Comparison of ENCODE assay signal across 7 mouse cellular contexts in the genomic region with DNA sequence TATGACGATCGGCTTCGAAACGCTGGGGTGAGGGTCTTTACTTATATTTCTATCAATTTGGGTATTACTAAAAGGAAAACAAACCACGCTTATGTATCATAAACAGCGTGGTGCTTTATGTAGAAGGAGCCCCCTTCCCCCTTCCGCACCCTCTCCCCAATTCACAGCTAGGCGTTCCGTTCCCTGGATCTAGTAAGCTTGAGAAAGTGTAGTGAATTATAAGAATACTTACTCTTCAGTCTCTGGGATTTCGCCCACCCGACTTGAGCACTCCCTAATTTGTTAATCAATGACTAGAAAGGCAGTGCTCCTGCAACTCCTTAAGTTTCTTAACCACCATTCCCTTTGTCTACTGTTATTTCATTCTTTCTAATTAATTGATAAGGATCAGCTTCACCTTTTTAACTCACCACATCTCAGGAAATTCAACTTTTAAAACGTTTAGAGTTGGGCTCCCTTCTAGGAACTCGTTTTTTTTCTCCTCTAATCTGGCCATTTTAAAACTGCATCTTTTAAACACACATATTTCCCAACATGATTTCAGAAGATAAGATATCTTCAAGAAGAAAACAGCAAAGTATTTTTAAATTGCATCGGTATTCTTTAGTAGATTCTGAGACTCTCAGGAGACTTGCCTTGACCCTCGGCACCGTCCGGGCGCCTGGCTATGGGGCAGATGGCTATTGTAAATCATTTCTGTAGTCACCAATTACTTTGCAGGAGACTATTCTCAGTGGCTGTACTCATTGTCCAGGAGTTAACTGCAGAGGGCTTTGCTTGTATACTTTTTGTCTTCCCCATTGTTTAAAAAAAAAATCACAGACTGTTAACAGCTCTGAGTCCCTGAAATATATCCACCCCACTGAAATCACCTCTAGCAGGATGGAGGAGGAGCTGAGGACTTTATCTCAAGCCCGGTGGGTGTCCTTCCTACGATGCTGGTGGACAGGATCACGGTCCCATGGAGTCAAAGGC. TPM values are rescaled to one million over a fixed set of nuclear protein-coding genes. Genes with fewer than 3 reads are reported as not detected.
DNase-seq lines count a peak whose midpoint lies in the region; ATAC-seq lines count a peak whose summit lies in the region.

No protein-coding gene starts in this region.

- DNase-seq in ES-CJ7 (ENCODE audit: low read depth, low spot score) (peak; percentile 48), adipocyte (ENCODE audit: low spot score) (peak; percentile 55)
- DNase-seq in hindbrain, embryonic 10.5 days (ENCODE audit: low spot score), result peak; percentile 20
- peak; percentile 56 for DNase-seq in mesoderm, embryonic 11.5 days (ENCODE audit: low read depth, low spot score)
- no peak for DNase-seq in layer of hippocampus, adult 8-10 months (ENCODE audit: low spot score in 2 of 2)
- DNase-seq in gastrocnemius, postnatal 14 days, result no peak

- ATAC-seq in erythroid progenitor cell, adult 5-6 weeks (replicated peaks; ENCODE audit: low FRiP score, poor library complexity, severe bottlenecking), result no peak

- H3K4me1 ChIP-seq in hindbrain, embryonic 10.5 days (replicated peaks), result peaks cover 33% of the 10 kb centered on the region

- H3K27me3 ChIP-seq in hindbrain, embryonic 10.5 days (ENCODE audit: insufficient read depth, poor library complexity, severe bottlenecking), result no peaks in the 10 kb centered on the region

- under 1% methylated on average over 21 of the region's 21 CpGs for whole genome bisulfite sequencing in hindbrain, embryonic 10.5 days

- H3K9me3 ChIP-seq in hindbrain, embryonic 10.5 days, result no peaks in the 10 kb centered on the region

- H3K36me3 ChIP-seq in hindbrain, embryonic 10.5 days, result no peaks in the 10 kb centered on the region

- intact Hi-C loops in gastrocnemius, postnatal 14 days (cut with DNase I; ENCODE audit: low total_unique reads), result no loop called here

- peak overlapping the region; percentile 98 for H3K27ac ChIP-seq in hindbrain, embryonic 10.5 days

- peak overlapping the region; percentile 74 for H3K4me3 ChIP-seq in hindbrain, embryonic 10.5 days

RNA-seq across cellular contexts. Expression of a gene that starts 2.5 kb away (rescaled TPM):
- 34.3 and 39.0 TPM in 2 replicates for polyA plus RNA-seq in hindbrain, embryonic 10.5 days (2016; fragmentation: Nextera tagmentation; extraction: Ambion mirVana)
- not detected in 2 replicates for total RNA-seq in erythroid progenitor cell, adult 5-6 weeks (2015; ENCODE audit: low replicate concordance)
- total RNA-seq in erythroid progenitor cell, adult 5-6 weeks (2017; ENCODE audit: low replicate concordance), result not detected in 2 replicates
- total RNA-seq in layer of hippocampus, adult 8-10 months (2022), result 10 to 100 TPM in 3 of 4 experiments, 1 to 10 TPM in 1; 10.0 to 12.9 (median 10.9) TPM
- total RNA-seq in gastrocnemius, postnatal 14 days (2021), result 1 to 10 TPM; 7.7 to 9.6 TPM

Comparison
In these comparisons a context has a peak if more than half of its experiments do, and no peak if none do; other contexts are left out.
1. DNase-seq: peak in ES-CJ7 (single experiment), adipocyte (single experiment), hindbrain, embryonic 10.5 days (single experiment) and mesoderm, embryonic 11.5 days (single experiment); none in layer of hippocampus, adult 8-10 months (0 of 2) and gastrocnemius, postnatal 14 days (single experiment).
2. RNA of a gene that starts 2.5 kb away (total RNA-seq): 10.0 to 12.9 TPM in layer of hippocampus, adult 8-10 months and 7.7 to 9.6 TPM in gastrocnemius, postnatal 14 days; not detected in erythroid progenitor cell, adult 5-6 weeks; every median in the first group is over 4 times any median in the second.